Mouse (Mus musculus) right cerebral cortex, postnatal 25 days (tissue): ENCODE data around the gene Gjd2.

Source experiments
- DNase-seq: peaks from one replicate; pipeline ENCODE4 v3.0.0; 2022

Gjd2 gene

DNA sequence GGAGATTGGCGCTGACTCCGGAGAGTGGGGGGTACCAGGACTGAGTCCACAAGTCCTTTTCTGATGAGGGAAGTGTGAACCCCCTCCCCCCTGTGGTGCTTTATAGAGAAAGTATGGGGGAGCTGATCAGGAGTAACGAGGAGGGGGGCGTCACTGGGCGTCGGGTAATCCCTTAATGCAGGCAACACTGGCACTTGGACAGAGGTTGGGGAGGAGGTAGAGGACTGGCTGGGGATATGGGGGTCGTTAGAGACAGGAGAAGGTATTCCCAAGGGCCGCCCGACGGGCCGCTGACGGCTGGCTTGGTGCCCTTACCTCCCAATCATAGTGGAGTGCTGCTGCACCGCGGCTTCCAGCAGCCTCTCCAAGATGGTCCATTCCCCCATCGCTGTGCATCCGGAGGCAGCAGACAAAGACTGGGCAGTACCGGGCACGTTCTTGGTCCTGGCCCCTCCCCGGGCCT, 639 bp downstream of the Gjd2 start:
- DNase-seq, result peak; percentile 12

DNA sequence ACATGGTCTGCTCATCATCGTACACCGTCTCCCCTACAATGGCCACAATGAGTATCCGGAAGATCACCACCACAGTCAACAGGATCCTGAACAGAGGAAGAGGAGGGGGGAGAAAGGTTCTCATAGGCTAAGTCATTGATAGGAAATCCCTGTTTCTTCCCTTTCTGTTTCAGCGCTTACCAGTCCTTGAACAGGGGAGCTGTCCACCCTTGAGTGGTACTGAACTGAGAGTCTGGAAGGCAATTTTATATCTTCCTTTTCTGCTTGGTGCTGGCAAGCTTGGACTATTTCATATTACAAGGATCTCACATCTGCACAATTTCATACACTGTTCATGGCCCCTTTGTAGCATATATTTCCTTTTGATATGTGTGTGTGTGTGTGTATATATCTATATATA, 1.6 kb downstream of the Gjd2 start:
- DNase-seq, result no peak

DNA sequence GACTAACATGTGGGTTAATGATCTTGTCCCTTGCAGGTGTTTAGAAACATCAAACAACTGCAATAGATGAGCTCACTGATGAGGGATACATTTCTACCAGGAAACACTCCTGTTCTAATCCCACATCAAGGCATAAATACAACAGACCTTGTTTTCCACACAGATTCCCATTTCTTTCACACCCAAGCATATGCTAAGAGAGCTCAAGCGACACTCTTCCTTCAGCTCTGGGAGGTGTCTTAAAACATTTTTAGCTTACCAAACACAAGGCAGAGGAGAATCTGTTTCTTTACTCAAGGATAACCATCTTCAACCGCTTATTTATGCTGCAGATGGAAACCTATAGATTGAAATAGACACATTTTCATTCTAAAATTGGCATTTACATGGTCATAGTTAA, 5.1 kb downstream of the Gjd2 start:
- no peak for DNase-seq

- DNase-seq, result peak; percentile 7
Observed at GRCm38 (mm10) chr2:113997484-113997883, 15.9 kb downstream of the Gjd2 start.

DNA sequence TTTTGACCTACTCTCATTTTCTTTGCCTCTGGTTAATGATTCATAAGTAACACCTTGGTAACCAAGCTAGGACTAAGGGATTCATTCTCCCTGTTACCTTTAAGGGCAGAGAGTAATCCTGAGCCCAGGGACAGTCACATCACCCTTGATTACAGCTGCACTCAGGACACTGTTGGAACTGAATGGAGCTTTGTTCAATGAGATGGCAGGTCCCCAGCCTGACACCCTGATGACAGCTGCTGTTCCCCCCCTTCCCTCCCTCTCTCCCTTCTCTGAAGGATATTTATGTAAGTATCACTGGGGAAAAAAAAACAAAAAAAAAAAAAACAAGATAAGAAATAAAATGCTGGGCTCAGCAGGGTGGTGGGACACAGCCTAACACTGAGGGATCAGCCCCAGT, 16.5 kb downstream of the Gjd2 start:
- no peak for DNase-seq

GRCm38 (mm10) chr2:113984890-113985289, 28.5 kb downstream of the Gjd2 start:
- DNase-seq, result no peak

GRCm38 (mm10) chr2:113980664-113981063, 32.8 kb downstream of the Gjd2 start:
- no peak for DNase-seq

- DNase-seq, result no peak
Observed at GRCm38 (mm10) chr2:113978151-113978771, 35.2 kb downstream of the Gjd2 start.

DNA sequence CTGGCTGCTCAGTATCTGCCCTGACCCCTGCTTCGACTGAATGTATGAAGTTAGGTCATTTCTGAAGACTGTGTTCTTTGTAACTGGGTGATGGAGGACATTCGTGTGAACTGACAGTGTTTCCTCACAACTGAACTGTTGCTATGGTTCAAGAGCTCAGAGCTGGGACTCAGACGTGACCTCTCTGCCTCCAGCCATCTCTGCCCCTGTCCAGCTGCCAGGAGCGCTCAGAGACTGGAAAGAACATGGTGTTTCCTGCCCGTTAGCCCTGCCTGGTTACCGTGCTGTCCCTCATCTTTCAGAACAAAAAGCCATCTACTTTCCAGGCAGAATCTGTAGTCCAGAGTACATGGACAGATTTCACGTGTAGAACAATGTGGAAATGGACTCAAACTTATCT, 39.5 kb downstream of the Gjd2 start:
- no peak for DNase-seq

GRCm38 (mm10) chr2:113966421-113966820, 47.0 kb downstream of the Gjd2 start:
- no peak for DNase-seq
